Mouse (Mus musculus) ES-E14 (cell line): Measurements from ENCODE around the gene Rptor.

Experiments
- CHD2 ChIP-seq: IDR thresholded peaks from 2 replicates; pipeline ENCODE4 v1.6.1; 2014; ENCODE audit warnings: mild to moderate bottlenecking, low read depth, low read length, inconsistent platforms
- HCFC1 ChIP-seq: IDR thresholded peaks from 2 replicates; pipeline ENCODE4 v1.6.1; 2012; ENCODE audit warnings: low read length, inconsistent platforms, borderline replicate concordance; ENCODE audit not compliant: insufficient read depth
- MAFK ChIP-seq: IDR thresholded peaks from 2 replicates; pipeline ENCODE4 v1.6.1; 2014; ENCODE audit warnings: mild to moderate bottlenecking, low read depth, low read length, inconsistent platforms; ENCODE audit not compliant: insufficient read depth

DNA sequence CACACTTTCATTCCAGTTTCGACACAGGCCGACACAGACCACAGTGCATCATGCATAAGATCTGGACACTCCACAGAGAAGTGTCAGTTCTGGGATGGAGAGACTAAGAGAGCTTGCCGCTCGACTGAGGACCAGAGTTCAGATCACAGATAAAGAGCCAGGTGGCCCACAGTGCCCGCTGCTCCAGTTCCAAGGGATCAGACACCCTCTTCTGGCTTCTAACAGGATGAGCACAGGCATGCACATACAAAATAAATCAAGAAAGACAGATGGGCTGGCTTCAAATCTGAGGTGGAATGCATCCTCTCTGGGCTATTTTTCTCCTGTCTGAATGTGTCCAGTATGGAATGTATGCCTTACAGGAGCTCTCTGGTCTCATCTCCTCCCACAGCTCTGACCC is 324.1 kb downstream of the Rptor start:
- TF ChIP-seq HCFC1 (no peak), CHD2 (no peak), MAFK (no peak)
